Mouse (Mus musculus) stomach, postnatal 0 days (tissue): ENCODE data around the gene Zbtb11. TPM values are rescaled to one million over a fixed set of nuclear protein-coding genes. Genes with fewer than 3 reads are reported as not detected.
A peak's percentile ranks its signal among the peaks of the same experiment; 100 is the strongest.

Experiments
- ATAC-seq: fragments of 200-750 bp; cut with Nextera tagmentation; 2 replicates; pipeline ENCODE4 v1.8.0; 2017; ENCODE audit not compliant: low FRiP score, low TSS enrichment
- DNase-seq: peaks from one replicate; pipeline ENCODE4 v3.0.0-alpha.2; 2016; ENCODE audit warnings: low spot score
- H3K27ac ChIP-seq: fragments of 300-500 bp; sonication (generic); replicated peaks from 2 replicates; pipeline ENCODE4 v1.5.1; 2014; ENCODE audit warnings: mild to moderate bottlenecking, control low read depth
- H3K27me3 ChIP-seq: fragments of 300-500 bp; sonication (generic); 2 replicates; pipeline ENCODE4 v1.6.1; 2014; ENCODE audit warnings: low read length; ENCODE audit not compliant: control insufficient read depth, insufficient read depth
- H3K36me3 ChIP-seq: fragments of 300-500 bp; sonication (generic); 2 replicates; pipeline ENCODE4 v1.6.1; 2014; ENCODE audit warnings: low read length, mixed read lengths; ENCODE audit not compliant: control insufficient read depth, insufficient read depth
- H3K4me1 ChIP-seq: fragments of 300-500 bp; sonication (generic); replicated peaks from 2 replicates; pipeline ENCODE4 v1.6.1; 2014; ENCODE audit warnings: antibody characterized with exemption; ENCODE audit not compliant: control insufficient read depth, insufficient read depth
- H3K4me2 ChIP-seq: fragments of 300-500 bp; sonication (generic); replicated peaks from 2 replicates; pipeline ENCODE4 v1.6.1; 2014; ENCODE audit warnings: low read depth, mild to moderate bottlenecking, control low read depth, moderate library complexity
- H3K4me3 ChIP-seq: fragments of 300-500 bp; sonication (generic); 2 replicates; pipeline ENCODE4 v1.5.1; 2014; ENCODE audit warnings: low read depth, low read length, control low read depth
- H3K9ac ChIP-seq: fragments of 300-500 bp; sonication (generic); 2 replicates; pipeline ENCODE4 v1.6.1; 2014; ENCODE audit warnings: mild to moderate bottlenecking, low read length, control low read depth, mixed read lengths
- H3K9me3 ChIP-seq: fragments of 300-500 bp; sonication (generic); 2 replicates; pipeline ENCODE4 v1.6.1; 2016; ENCODE audit warnings: low read length; ENCODE audit not compliant: control insufficient read depth
- CTCF ChIP-seq: IDR thresholded peaks from 2 replicates; pipeline ENCODE4 v1.5.1; 2016; ENCODE audit warnings: antibody characterized with exemption, low read depth, mild to moderate bottlenecking, moderate library complexity
- EP300 ChIP-seq: optimal IDR thresholded peaks from 2 replicates; pipeline ENCODE3; 2016; ENCODE audit warnings: antibody characterized with exemption
- WGBS: fragments of 180-500 bp; shearing (Covaris S2); extraction: QIAGEN DNeasy Blood & Tissue Kit; methylation state at CpG from one replicate; pipeline ENCODE4 v1.1.7; 2014; 5-methylcytosine and 5-hydroxymethylcytosine counted together
- polyA plus RNA-seq: library from polyadenylated mRNA; unstranded; fragments of >200 nt; fragmentation: Nextera tagmentation; extraction: Ambion mirVana; gene quantifications from 2 replicates; pipeline ENCODE4 v1.2.1, GENCODE M21; 2015

The Zbtb11 gene
- polyA plus RNA-seq, 1 experiment from 2014 or later = 7.3 TPM

DNA sequence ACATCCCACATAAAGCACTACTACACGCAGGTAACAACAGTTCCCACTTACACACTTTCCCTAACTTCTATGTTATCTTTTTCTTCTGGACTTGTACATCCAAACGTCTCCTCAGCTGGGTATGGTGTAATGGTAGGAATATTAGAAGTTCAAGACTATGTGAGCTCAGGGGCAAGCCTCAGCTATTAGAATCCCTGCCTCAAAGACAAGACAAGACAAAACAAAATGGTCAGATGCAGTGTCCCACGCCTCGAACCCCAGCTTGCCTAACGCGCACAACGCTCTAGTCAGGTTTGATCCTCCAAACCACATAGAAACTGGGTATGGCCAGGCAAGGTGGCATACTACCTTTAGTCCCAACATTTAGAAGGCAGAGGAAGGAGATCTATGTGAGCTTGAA is 46.0 kb downstream of the Zbtb11 start:
- no peaks in the 10 kb centered on the region for H3K27me3 ChIP-seq
- H3K9me3 ChIP-seq = no peaks in the 10 kb centered on the region
- H3K4me1 ChIP-seq = no peaks in the 10 kb centered on the region
- WGBS = 96% methylated on average over 7 of the region's 7 CpGs
- H3K27ac ChIP-seq = no peak overlapping the region
- peaks cover 28% of the 10 kb centered on the region for H3K36me3 ChIP-seq
- DNase-seq = no peak
- no peak overlapping the region for H3K4me2 ChIP-seq
- no peak for ATAC-seq
- H3K9ac ChIP-seq = no peak overlapping the region
- H3K4me3 ChIP-seq = no peak overlapping the region
- no peak for TF ChIP-seq CTCF
- TF ChIP-seq EP300 = no peak

DNA sequence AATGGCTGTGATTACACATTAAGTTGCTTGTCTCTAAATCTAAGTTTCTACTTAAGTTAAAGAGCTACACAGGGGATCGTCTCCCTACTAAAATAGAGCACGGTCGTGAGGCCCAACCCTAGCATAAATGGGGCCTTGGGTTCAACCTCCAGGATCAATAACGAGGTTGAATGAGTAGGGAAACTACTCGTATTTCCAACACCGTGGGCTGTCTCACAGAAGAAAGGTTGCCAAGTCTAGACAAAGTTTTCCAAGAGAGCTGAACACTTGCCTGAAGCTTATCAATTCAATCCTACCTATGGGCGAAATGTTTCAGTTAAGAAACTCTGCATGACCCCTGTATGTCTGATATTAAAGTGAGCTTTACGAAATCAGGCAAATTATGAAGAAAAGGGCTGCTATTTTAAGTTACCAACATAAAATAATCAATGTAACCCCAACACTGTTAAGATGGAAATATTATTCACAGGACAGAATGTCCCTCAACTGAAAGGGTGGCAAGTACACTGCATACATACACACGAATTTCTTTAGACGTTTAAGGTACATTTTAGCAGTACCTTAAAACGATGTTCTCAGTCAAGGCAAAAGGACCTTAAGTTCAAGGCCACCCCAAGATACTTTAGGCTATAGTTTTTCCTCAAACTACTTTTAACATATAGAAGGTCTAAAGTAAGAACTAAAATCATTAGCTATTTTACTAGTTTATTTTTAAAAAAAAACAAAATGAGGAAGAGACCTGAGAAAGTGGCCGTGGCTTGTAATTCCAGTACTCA is 54.4 kb downstream of the Zbtb11 start:
- Histone ChIP-seq H3K9me3 (no peaks in the 10 kb centered on the region), H3K36me3 (no peaks in the 10 kb centered on the region), H3K4me1 (peaks cover 3% of the 10 kb centered on the region; the same call in 1 of the 2 replicates), H3K4me3 (peak overlapping the region; percentile 88), H3K27me3 (no peaks in the 10 kb centered on the region), H3K27ac (no peak overlapping the region), H3K4me2 (peak overlapping the region; percentile 56), H3K9ac (peak overlapping the region; percentile 98)
- WGBS = 29% methylated on average over 12 of the region's 12 CpGs
- no peak for ATAC-seq
- no peak for DNase-seq
- TF ChIP-seq EP300 (no peak), CTCF (no peak)

- Histone ChIP-seq H3K27me3 (no peaks in the 10 kb centered on the region), H3K27ac (peak overlapping the region; percentile 97), H3K9ac (peak overlapping the region; percentile 98), H3K4me1 (peaks cover 3% of the 10 kb centered on the region; the same call in 1 of the 2 replicates), H3K4me2 (peak overlapping the region; percentile 56), H3K9me3 (no peaks in the 10 kb centered on the region), H3K4me3 (peak overlapping the region; percentile 88), H3K36me3 (no peaks in the 10 kb centered on the region)
- ATAC-seq (peak; percentile 88), DNase-seq (peak; percentile 82)
- TF ChIP-seq CTCF = no peak
- TF ChIP-seq EP300 = no peak
- WGBS = under 1% methylated on average over 56 of the region's 62 CpGs
Measured at GRCm38 (mm10) chr16:56028722-56029551, 55.3 kb downstream of the Zbtb11 start.

GRCm38 (mm10) chr16:56029661-56030082 is 56.0 kb downstream of the Zbtb11 start, which contains the start of gene Pcnp:
TSS of gene Pcnp (minus strand) at chr16:56029739.
- TF ChIP-seq CTCF = no peak
- TF ChIP-seq EP300 = no peak
- H3K4me1 ChIP-seq = peaks cover 3% of the 10 kb centered on the region; the same call in 1 of the 2 replicates
- H3K9me3 ChIP-seq = no peaks in the 10 kb centered on the region
- peak within 1 kb of the TSS; percentile 97 for H3K27ac ChIP-seq
- ATAC-seq (peak; percentile 100), DNase-seq (peak; percentile 98)
- H3K36me3 ChIP-seq = no peaks in the 10 kb centered on the region; the same call in 1 of the 2 replicates
- H3K4me3 ChIP-seq = peak within 1 kb of the TSS; percentile 88
- H3K4me2 ChIP-seq = peak within 1 kb of the TSS; percentile 59
- peak within 1 kb of the TSS; percentile 98 for H3K9ac ChIP-seq
- H3K27me3 ChIP-seq = no peaks in the 10 kb centered on the region
- under 1% methylated on average over 39 of the region's 39 CpGs for WGBS

DNA sequence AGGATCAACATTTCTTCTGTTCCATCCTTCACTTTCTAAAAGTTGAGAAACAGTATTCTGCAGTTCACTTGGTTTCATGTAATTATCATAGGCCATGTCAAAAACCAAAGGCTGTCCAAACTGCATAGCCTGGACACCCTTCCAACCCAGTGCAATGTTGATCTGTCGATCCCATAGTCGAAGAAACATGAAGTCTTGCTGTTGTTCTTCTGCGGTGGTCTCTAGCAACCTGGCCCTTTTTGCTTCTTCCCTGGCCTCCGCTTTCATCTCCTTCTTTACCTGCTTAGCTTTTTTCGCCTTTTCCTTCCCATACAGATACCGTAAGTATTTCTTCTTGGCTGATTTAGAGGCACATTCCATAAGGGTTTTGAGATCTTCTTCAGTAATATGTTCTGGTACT is 60.9 kb downstream of the Zbtb11 start:
- DNase-seq = no peak
- ATAC-seq = no peak
- no peaks in the 10 kb centered on the region for H3K9me3 ChIP-seq
- no peak overlapping the region for H3K4me2 ChIP-seq
- H3K36me3 ChIP-seq = no peaks in the 10 kb centered on the region; the same call in 1 of the 2 replicates
- H3K9ac ChIP-seq = no peak overlapping the region
- no peaks in the 10 kb centered on the region for H3K4me1 ChIP-seq
- TF ChIP-seq CTCF = no peak
- TF ChIP-seq EP300 = no peak
- 94% methylated on average over 6 of the region's 6 CpGs for WGBS
- no peaks in the 10 kb centered on the region for H3K27me3 ChIP-seq
- H3K4me3 ChIP-seq = no peak overlapping the region
- no peak overlapping the region for H3K27ac ChIP-seq
